Mouse (Mus musculus): ENCODE measurements around the gene Lpcat2.

DNA sequence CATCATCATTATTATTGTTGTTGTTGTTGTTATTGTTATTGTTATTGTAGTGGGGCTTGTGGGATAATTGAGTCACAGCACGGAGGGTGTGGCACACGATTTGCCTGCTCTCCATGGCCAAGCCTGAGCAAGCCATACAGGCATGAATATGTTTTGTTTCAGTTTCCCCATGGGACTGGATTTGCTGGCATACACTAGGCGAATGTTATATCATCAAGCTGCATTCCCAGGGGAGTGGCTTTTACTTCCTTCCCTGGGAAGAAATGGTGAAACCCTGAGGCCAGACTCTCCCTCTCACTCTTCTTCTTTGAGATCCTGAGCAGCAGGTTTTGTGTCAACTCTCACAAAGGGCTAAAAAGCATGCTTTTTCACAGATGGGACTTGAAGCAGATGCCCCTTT, 16.5 kb upstream of the Lpcat2 start:
- TF ChIP-seq E2F4 (IDR thresholded peaks at IDR 0.05; ENCODE audit: borderline replicate concordance, low read depth, low read length) = no peak
- TF ChIP-seq CTCF (IDR thresholded peaks at IDR 0.05 in 2 of 3, conservative IDR thresholded peaks at IDR 0.05 in 1 of 3; ENCODE audit: control insufficient read depth in 1 of 3, insufficient read depth in 1 of 3, low read depth in 2 of 3, low read length in 3 of 3, poor library complexity in 1 of 3, severe bottlenecking in 1 of 3) = no peak

All from MEL (cell line).